Mouse (Mus musculus) layer of hippocampus, postnatal 25 days (tissue): ENCODE measurements at regions not wholly inside any gene's neighbourhood (a gene's known extent, or its start where the extent isn't known, plus 50 kb on each side); places are given as distances from the start of the nearest gene placed in this dataset.
A peak's percentile ranks its signal among the peaks of the same experiment; 100 is the strongest.

ENCODE experiments used
- DNase-seq, 2 experiments: peaks; one replicate each; pipeline ENCODE4 v3.0.0; 2022; ENCODE audit warnings: mixed read lengths in 2 of 2, low spot score in 1 of 2; ENCODE audit errors: extremely low spot score in 1 of 2

- no peak for DNase-seq
Measured at GRCm38 (mm10) chr1:97555565-97555955, 106.3 kb downstream of the D1Ertd622e start.

GRCm38 (mm10) chr1:97554936-97555564 lies 106.8 kb downstream of the D1Ertd622e start:
- peak in 1 of 2 experiments; percentile 16 for DNase-seq

- peak in 1 of 2 experiments; percentile 8 for DNase-seq
Measured at GRCm38 (mm10) chr1:97553485-97554474, 108.1 kb downstream of the D1Ertd622e start.

GRCm38 (mm10) chr1:97552886-97553285 lies 109.0 kb downstream of the D1Ertd622e start:
- no peak for DNase-seq

GRCm38 (mm10) chr1:97541162-97541493 lies 120.7 kb downstream of the D1Ertd622e start:
- no peak for DNase-seq

GRCm38 (mm10) chr1:97540291-97541161 lies 121.3 kb downstream of the D1Ertd622e start:
- no peak for DNase-seq

- no peak for DNase-seq
Measured at GRCm38 (mm10) chr1:97496915-97497314, 165.0 kb downstream of the D1Ertd622e start.

GRCm38 (mm10) chr1:97479921-97480320 lies 182.0 kb downstream of the D1Ertd622e start:
- DNase-seq, result no peak
